Mouse (Mus musculus): ENCODE measurements around the gene Sec1.
"Not testable (repeated sequence)": the region's sequence is repeated elsewhere in the genome, so short reads cannot be mapped to it uniquely, and the experiment has no call there.

Sec1 gene

GRCm38 (mm10) chr7:45677627-45678295 is 16.4 kb downstream of the Sec1 start:
- no peak for DNase-seq

- no peak for DNase-seq
These were observed 25.3 kb downstream of the Sec1 start for GRCm38 (mm10) chr7:45668921-45669320.

DNA sequence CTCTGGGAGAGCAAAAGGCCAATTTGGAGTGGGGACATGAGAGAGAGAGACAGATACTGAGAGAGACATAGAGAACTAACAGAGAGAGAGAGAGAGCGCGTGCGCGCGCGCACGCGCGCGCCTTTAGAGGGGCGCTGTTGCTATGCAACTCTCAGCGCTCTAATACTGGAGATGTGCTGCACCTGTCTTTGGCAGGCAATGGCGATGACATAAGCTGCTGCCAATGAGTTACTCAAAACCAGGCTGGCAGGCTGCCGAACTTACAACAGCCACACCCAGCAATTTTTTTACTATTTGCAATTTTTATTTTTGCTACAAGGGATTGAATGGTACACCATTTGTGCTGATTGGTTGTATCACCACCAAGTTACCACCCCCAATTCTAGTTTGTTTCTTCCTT is 26.4 kb downstream of the Sec1 start:
- peak; percentile 24 for DNase-seq

- DNase-seq: no peak
These were observed 28.0 kb downstream of the Sec1 start, which contains the start of gene Fut2 for GRCm38 (mm10) chr7:45666161-45666560. TSS of gene Fut2 (minus strand) at chr7:45666394.

- DNase-seq: no peak
These were observed 28.7 kb downstream of the Sec1 start for GRCm38 (mm10) chr7:45665303-45666138.

DNA sequence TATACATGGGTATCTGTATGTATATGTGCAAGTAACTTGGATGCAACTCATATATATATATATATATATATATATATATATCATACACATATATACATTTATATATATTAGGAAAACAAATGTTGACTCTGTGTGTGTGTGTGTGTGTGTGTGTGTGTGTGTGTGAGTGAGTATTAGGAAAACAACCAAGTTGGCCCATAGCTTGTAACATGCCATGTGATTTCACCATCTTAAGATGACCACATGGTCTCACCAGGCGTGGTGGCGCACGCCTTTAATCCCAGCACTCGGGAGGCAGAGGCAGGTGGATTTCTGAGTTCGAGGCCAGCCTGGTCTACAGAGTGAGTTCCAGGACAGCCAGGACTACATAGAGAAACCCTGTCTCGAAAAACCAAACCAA is 32.5 kb downstream of the Sec1 start:
- not testable (repeated sequence) for DNase-seq

DNA sequence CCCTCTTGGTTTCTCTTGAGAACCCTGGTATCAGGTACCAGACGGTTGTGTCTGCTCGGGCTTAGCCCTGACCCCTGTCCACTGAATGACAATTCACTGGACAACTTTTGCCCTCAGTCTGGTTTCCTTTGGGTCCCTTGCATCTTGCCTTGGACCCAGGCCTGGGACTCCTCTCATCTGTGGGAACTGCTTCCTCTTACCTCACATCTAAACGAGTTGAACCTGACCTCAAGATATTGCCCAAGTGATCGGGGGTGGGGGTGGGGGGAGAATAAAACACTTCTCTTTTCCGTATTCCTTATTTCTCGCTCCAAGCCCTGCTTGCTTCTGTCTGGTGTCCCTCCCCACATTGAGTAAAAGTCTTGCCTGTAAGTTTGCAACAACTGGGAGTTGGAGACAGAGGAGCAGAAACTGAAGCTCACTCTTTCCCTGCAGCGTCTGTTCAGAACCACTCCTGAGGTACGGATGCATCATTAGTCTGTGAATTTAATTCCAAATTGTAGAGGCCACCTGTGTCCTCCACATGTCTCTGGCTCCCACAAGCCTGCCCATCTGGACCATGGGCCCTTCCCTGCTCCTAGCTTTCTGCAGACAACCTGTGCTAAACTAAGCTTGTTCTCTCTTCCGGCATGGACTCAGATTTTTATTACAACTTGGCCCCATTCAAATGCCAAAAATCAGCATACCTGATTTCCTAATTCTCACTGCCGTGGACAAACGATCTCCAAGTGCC is 33.3 kb downstream of the Sec1 start:
- DNase-seq: no peak

DNA sequence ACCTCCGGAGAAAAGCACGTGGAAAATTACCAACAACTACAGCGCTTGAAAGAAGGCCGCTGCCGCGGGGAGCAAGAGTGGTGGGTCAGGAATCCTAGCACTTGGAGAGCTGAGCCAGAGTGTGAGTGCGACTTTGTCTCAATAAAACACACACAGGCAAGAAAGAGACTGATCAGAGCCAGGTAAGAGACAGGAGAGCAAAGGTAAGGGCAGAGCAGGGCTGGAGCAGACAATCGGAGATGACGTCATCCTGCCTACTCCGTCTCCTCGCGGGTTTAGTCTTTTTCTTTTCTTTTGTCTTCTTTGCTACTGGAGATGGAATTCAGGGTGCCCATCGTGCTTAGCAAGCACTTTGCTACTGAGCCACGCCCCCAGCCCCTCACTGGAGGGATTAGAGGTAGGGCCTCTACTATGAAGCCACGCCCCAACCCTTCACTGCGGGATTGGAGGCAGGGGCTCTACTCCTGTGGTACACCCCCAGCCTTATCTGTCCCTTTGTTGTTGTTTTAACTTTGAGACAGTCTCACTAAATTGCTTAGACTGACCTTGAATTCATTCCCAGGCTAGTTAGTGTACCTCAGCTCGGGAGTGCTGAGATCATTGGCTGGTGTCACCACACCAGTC is 39.7 kb downstream of the Sec1 start:
- peak; percentile 27 for DNase-seq

DNA sequence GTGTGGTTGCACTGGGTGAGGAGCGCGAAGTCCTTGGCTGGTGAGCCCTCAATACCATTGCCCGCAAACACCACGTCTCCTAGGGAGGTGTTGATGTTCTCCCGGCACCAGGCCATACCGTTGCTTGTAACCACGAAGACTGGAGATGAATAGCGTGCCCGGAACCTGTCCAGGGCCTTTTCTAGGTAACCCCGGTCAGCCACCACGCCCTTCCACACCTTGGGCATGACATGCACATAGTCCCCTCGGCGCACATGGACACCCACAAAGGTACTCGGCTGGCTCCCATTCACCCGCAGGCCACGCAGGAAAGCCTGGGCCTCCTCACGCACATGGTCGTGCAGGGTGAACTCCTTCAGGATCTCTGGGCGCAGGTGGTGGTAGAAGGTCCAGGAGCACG is 43.7 kb downstream of the Sec1 start:
- not testable (repeated sequence) for DNase-seq

DNA sequence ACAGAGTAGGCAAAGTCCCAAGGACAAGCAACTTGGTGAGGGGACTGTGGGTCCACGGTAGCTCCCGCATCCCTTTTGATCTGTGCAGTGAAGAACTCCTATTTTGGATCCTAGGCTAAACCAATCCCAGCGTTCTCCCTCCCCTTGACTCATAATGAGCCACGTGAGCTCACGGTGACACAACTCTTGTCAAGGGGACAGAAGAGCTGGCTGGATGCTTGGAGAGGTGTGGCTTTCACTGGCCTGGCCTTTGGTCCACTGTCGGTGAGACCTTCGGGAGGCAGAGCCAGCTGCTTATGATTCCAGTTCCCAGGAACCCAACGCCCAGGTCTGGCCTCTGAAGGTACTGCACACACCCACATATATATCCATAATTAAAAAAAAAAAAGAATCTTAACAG is 44.9 kb downstream of the Sec1 start:
- DNase-seq: no peak

- DNase-seq: no peak
These were observed 47.5 kb downstream of the Sec1 start for GRCm38 (mm10) chr7:45646671-45647070.

DNA sequence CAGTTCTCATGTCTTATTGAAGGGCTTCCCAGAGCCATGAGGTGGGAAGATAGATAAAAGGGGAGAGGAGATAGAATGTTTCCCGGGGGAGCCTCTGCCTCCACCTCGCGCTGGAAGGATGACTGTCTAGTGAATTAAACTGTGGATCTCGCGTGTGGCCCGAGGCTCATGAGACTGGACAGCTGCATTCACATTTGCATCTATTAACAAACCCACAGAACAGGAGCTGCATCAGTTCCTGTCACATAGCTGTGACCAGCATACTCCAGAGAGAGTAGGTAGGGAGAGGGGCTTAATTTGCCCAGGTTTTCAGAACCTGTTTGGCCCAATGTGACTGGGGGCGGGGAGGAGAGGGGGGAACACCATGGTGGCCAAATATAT is 48.6 kb downstream of the Sec1 start:
- peak; percentile 29 for DNase-seq

DNA sequence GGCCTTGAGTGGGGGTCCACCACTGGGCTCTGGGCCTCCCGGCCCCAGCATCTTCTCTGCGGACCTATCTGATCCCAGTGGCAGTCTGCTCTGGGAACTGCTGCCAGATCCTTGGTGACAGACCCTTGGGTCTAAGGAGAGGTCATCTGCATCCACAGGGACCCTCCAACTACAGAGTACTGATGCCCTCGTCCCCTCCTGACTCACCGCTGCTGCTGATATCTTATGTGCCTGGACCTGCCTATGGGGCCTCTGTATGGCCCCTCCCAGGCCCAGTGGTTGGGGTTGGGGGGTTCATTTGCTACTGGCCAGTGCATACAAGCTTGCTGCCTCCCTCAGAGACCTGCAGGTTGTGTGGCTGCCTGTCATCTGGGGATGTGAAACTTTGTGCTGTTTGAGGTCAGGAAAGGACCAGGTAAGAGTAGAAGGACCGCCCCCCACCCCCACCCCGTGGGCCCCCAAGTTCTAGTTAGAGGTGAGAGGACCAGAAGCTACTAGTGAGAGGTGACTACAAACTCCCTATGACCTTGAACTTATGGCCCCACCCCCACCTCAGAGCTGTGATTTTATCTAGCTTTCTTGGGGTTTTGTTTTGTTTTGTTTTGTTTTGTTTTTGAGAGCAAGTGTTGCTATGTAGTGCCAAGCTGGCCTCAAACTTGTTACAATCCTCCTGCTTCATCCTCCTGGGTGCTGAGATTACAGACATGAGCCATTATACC is 49.2 kb downstream of the Sec1 start:
- no peak for DNase-seq

DNA sequence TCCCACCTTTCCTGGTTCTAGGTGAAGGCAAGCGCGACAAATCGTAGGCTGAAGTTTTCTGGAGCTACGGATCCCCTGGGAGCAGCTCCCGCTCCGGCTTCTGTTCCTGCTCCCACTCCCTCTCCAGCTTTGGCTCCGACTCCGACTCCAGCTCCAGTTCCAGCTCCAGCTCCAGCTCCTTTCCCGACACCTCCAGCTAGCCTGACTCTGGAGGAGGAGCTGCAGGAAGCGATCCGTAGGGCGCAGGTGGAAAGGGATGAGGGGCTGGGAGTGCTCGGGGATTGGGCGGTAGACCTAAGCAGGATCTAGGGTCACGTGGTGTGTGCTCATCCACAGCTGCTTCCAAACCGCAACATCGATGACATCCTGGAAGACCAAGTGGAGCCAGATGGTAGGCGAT is 50.0 kb downstream of the Sec1 start:
- DNase-seq: peak; percentile 86

DNA sequence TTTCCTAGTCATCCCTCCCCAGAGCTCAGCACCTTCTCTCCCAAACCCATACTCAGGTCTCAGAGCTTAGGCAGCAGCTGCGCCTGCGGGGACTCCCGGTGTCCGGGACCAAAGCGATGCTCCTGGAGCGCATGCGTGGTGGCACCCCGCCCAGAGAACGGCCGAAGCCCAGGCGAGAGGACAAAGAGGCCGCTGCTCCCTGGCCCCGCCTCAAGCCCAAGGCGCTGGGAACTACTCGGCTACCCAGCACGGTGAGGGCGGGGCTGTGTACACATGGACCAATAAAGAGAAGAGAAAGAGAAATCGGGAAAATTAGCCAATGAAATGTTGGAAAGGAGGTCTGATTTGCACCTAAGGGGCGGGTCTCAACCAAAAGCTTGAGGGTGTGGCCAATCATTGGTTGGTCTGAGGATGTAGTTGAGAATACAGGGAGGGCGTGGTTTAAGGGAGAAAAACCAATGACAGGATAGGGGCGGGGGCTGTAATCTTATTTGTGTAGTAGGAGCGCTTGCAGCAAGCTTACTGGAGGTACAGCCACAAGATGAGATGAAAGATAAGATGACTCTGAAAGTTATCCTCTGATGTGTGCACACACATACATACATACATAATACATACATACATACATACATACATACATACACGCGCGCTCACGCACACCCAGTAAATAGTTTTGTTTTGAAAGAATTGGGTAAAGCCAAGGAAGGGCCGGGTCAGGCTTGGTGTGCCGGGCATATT is 50.6 kb downstream of the Sec1 start:
- DNase-seq: peak; percentile 100

DNA sequence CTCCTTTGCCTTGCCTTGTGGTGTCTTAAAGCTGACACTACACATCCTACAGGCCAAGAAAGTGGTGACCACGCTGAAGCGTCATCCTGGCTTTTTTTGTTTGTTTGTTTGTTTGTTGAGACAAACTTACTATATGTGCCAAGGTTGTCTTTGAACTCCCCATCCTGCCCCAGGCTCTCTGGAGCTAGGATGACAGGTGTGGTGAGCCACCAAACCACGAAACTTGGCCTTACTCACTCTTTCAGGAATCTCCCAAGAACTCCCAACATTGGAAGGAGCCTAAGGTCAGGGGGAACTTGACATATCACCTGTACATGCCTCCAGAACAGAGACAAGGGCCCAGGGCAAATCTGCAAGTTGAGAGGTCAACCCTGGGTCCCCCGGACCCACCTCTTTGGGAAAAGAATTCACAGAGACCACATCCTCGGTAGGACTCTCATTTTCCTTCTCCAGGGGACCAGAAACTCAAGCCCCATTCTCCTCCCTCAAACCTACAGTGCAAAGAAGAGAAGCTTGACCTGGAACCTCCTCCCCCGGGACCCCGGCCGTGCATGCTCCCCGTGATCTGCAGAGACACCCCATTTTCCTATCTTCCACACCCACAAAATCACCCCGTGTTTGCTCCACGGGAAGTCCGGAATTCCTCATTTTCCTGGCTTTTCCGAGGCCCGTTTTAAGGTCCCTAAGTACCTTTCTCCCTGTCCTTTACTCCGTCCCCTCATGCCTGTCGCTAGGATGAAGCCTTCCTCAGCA is 51.5 kb downstream of the Sec1 start:
- no peak for DNase-seq

GRCm38 (mm10) chr7:45642083-45642482 is 52.1 kb downstream of the Sec1 start:
- DNase-seq: no peak

DNA sequence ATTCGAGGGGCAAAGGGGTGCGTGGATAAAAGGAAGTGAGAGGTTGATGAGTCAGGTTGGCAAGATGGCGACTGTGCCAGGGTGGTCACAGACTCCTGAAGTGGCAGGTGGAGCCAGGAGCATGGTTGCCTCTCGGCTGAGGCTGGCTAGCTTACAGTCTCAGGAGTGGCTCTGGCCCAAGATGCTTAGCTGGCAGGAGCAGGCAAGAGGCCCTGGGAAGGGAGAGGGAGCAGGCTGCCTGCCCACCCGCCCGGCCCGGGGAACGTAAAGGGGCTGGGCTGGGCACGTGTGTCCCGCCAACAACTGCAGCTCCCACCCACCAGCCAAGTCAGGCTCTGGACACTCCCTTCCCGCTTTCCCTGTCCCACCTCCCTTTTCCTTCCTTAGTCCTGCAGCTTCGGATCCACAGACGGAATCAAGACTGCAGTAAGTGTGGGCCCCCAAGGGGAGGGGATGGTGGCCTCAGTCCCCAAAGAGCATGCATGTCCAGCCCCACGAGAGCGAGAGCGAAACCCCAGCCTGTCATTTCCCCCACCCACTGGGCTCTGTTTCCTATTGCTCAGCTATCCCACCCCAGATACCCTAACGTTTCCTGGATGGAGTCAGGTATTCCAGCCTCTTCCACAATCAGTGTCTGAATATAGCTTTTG is 52.7 kb downstream of the Sec1 start:
- no peak for DNase-seq

DNA sequence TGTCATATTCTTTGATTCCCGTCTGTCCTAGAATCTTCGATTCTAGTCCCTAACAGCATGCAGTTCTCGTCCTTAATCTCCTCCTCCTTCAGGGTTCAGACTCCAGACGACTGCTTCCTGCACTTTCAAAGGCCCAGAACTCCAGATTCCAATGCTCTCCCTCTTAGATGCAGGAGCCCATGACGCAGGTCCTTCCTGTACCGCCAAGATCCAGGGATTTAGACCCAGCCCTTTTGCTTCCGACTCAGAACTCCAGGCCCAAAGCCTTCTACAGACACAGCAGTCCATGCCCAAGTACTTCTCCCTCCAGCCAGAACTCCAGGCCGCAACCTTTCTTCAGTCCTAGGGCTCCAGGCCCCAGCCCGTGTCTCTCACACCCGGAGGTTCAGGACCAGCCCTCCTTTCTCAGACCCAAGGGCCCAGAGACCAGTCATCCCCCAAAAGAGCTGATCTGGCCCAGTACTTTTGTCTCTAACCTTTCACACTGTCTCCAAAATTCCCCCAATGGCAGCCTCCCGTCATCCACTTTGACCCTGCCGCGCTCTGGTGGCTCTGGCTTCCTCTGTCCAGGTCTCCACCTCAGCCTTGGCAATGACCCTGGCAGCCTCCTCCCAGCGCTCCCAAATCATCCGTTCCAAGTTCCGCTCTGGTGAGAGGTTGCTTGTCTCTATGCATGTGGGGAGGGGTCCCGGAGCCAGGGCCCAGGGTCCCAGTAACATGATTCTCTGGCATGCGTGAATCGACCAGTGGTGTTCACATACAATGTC is 53.8 kb downstream of the Sec1 start:
- no peak for DNase-seq

DNA sequence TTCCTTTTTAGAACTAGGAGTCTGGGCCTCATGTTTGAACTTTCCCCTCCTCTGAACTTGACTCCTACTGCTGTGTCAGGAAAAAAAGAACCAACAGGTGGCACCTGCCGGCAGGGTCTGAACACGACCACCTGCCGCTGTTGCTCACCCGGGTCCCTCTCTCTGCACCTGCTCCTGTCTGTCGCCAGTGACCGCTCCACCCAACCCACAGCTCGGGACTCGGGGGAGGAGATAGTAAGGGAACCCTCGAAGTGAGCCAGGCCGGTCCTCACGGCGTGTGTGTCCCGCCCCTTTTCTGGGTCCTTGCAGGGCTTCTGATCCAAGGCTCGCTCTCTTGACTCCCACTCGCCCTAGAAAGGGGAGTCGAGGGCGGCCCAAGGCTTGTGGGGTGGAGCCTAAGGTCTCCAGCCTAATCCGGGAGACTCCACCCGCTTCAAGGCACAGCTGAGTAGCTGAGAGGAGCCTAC is 54.6 kb downstream of the Sec1 start, which contains the start of gene Mamstr:
Mamstr (plus strand) TSS at position 417 of the 467 bp plus-strand sequence.
- DNase-seq: peak; percentile 36

Measured in retina, postnatal 1 day (tissue).